Mouse (Mus musculus) bone marrow macrophage, adult 2 months (primary cell): Measurements from ENCODE around the gene Gng7. TPM values are rescaled to one million over a fixed set of nuclear protein-coding genes. Genes with fewer than 3 reads are reported as not detected.
A peak's percentile ranks its signal among the peaks of the same experiment; 100 is the strongest.

Source experiments
- H3K27ac ChIP-seq: 2 replicates; pipeline ENCODE4 v1.5.1; 2012; ENCODE audit warnings: low read depth, low read length; ENCODE audit not compliant: insufficient read depth
- H3K4me1 ChIP-seq: 2 replicates; pipeline ENCODE4 v1.6.1; 2012; ENCODE audit warnings: low read length; ENCODE audit not compliant: control insufficient read depth, insufficient read depth
- H3K4me3 ChIP-seq: 2 replicates; pipeline ENCODE4 v1.5.1; 2012; ENCODE audit warnings: mild to moderate bottlenecking, low read length, moderate library complexity; ENCODE audit not compliant: insufficient read depth
- CTCF ChIP-seq: IDR thresholded peaks from 2 replicates; pipeline ENCODE4 v1.5.1; 2012; ENCODE audit warnings: low read depth, mild to moderate bottlenecking, low read length, moderate library complexity
- POLR2A ChIP-seq: IDR thresholded peaks from 2 replicates; pipeline ENCODE4 v1.6.1; 2012; ENCODE audit warnings: mild to moderate bottlenecking, low read depth, low read length, borderline replicate concordance
- polyA plus RNA-seq: library from polyadenylated mRNA; stranded (reverse); fragments of >200 nt; gene quantifications from 2 replicates; pipeline ENCODE4 v1.2.4, GENCODE M21; 2012; ENCODE audit not compliant: missing spikeins, insufficient read depth, insufficient read length

Gene Gng7
- polyA plus RNA-seq, 1 experiment: 4.6 TPM

- TF ChIP-seq POLR2A (no peak), CTCF (no peak)
- H3K4me3 ChIP-seq: no peak overlapping the region
- H3K27ac ChIP-seq: peak overlapping the region; percentile 12
- H3K4me1 ChIP-seq: peaks cover 35% of the 10 kb centered on the region
Observed at GRCm38 (mm10) chr10:80949081-80949480, 65.7 kb downstream of the Gng7 start.

- H3K4me3 ChIP-seq: no peak overlapping the region
- peaks cover 41% of the 10 kb centered on the region for H3K4me1 ChIP-seq
- TF ChIP-seq CTCF: no peak
- TF ChIP-seq POLR2A: no peak
- H3K27ac ChIP-seq: peak overlapping the region; percentile 12
Observed at GRCm38 (mm10) chr10:80948570-80948969, 66.2 kb downstream of the Gng7 start.

- Histone ChIP-seq H3K4me3 (no peak overlapping the region), H3K27ac (no peak overlapping the region), H3K4me1 (peaks cover 48% of the 10 kb centered on the region)
- TF ChIP-seq POLR2A (no peak), CTCF (no peak)
Observed at GRCm38 (mm10) chr10:80947802-80948201, 66.9 kb downstream of the Gng7 start.

GRCm38 (mm10) chr10:80946684-80947437, 67.9 kb downstream of the Gng7 start:
- no peak for TF ChIP-seq POLR2A
- peak; percentile 77 for TF ChIP-seq CTCF
- H3K4me3 ChIP-seq: no peak overlapping the region
- no peak overlapping the region for H3K27ac ChIP-seq
- peaks cover 54% of the 10 kb centered on the region for H3K4me1 ChIP-seq

GRCm38 (mm10) chr10:80944231-80944630, 70.5 kb downstream of the Gng7 start:
- Histone ChIP-seq H3K4me3 (no peak overlapping the region), H3K4me1 (peaks cover 66% of the 10 kb centered on the region), H3K27ac (no peak overlapping the region)
- no peak for TF ChIP-seq POLR2A

- TF ChIP-seq POLR2A: no peak
- no peak for TF ChIP-seq CTCF
- H3K4me3 ChIP-seq: no peak overlapping the region
- no peak overlapping the region for H3K27ac ChIP-seq
- peaks cover 60% of the 10 kb centered on the region for H3K4me1 ChIP-seq
Observed at GRCm38 (mm10) chr10:80943701-80944100, 71.0 kb downstream of the Gng7 start.

- TF ChIP-seq POLR2A: no peak
- TF ChIP-seq CTCF: no peak
- peak overlapping the region; percentile 42 for H3K27ac ChIP-seq
- H3K4me1 ChIP-seq: peaks cover 54% of the 10 kb centered on the region
- no peak overlapping the region for H3K4me3 ChIP-seq
Observed at GRCm38 (mm10) chr10:80942919-80943318, 71.8 kb downstream of the Gng7 start.

- Histone ChIP-seq H3K4me3 (peak overlapping the region; percentile 10; the same call in 1 of the 2 replicates), H3K4me1 (peaks cover 42% of the 10 kb centered on the region), H3K27ac (peak overlapping the region; percentile 86)
- TF ChIP-seq CTCF (no peak), POLR2A (no peak)
Observed at GRCm38 (mm10) chr10:80940988-80941347, 73.8 kb downstream of the Gng7 start.

- Histone ChIP-seq H3K4me3 (peak overlapping the region; percentile 48), H3K4me1 (peaks cover 46% of the 10 kb centered on the region), H3K27ac (peak overlapping the region; percentile 86)
- no peak for TF ChIP-seq POLR2A
- TF ChIP-seq CTCF: no peak
Observed at GRCm38 (mm10) chr10:80940320-80940987, 74.3 kb downstream of the Gng7 start.

GRCm38 (mm10) chr10:80939671-80940070, 75.1 kb downstream of the Gng7 start:
- Histone ChIP-seq H3K27ac (peak overlapping the region; percentile 86), H3K4me3 (peak overlapping the region; percentile 48), H3K4me1 (peaks cover 51% of the 10 kb centered on the region)
- TF ChIP-seq CTCF (no peak), POLR2A (no peak)
